Mouse (Mus musculus): Measurements from ENCODE around the gene Gjb4. TPM values are rescaled to one million over a fixed set of nuclear protein-coding genes. Genes with fewer than 3 reads are reported as not detected.

The Gjb4 gene
- polyA plus RNA-seq, 1 experiment: not detected

- no peaks in the 10 kb centered on the region for H3K36me3 ChIP-seq (ENCODE audit: control insufficient read depth, insufficient read depth, low read length)
- TF ChIP-seq CTCF (IDR thresholded peaks at IDR 0.05; ENCODE audit: extremely low read depth, insufficient read depth, insufficient read length, insufficient replicate concordance) (no peak), POLR2A (IDR thresholded peaks at IDR 0.05; ENCODE audit: low read depth, low read length) (no peak)
- WGBS: 40% methylated on average over 5 of the region's 5 CpGs
- H3K27ac ChIP-seq (ENCODE audit: insufficient read depth, low read length): no peak overlapping the region
- DNase-seq (ENCODE audit: low read depth in 1 of 2, low spot score in 2 of 2): no peak
- H3K27me3 ChIP-seq (ENCODE audit: control insufficient read depth, insufficient read depth, low read length): no peaks in the 10 kb centered on the region
- H3K4me3 ChIP-seq (ENCODE audit: extremely low read depth, insufficient read depth, insufficient read length): no peak overlapping the region
- no peaks in the 10 kb centered on the region for H3K4me1 ChIP-seq (ENCODE audit: control insufficient read depth, insufficient read depth, insufficient read length)
Observed at GRCm38 (mm10) chr4:127365433-127365832, 11.6 kb upstream of the Gjb4 start.

GRCm38 (mm10) chr4:127364431-127364830 lies 10.6 kb upstream of the Gjb4 start:
- TF ChIP-seq POLR2A (IDR thresholded peaks at IDR 0.05; ENCODE audit: low read depth, low read length): no peak
- Histone ChIP-seq H3K4me1 (ENCODE audit: control insufficient read depth, insufficient read depth, insufficient read length) (no peaks in the 10 kb centered on the region), H3K36me3 (ENCODE audit: control insufficient read depth, insufficient read depth, low read length) (no peaks in the 10 kb centered on the region), H3K4me3 (ENCODE audit: extremely low read depth, insufficient read depth, insufficient read length) (no peak overlapping the region), H3K27me3 (ENCODE audit: control insufficient read depth, insufficient read depth, low read length) (no peaks in the 10 kb centered on the region), H3K27ac (ENCODE audit: insufficient read depth, low read length) (no peak overlapping the region)
- no peak for DNase-seq (ENCODE audit: low read depth in 1 of 2, low spot score in 2 of 2)
- WGBS: 84% methylated on average over 6 of the region's 6 CpGs

- Histone ChIP-seq H3K4me3 (ENCODE audit: extremely low read depth, insufficient read depth, insufficient read length) (no peak overlapping the region), H3K36me3 (ENCODE audit: control insufficient read depth, insufficient read depth, low read length) (no peaks in the 10 kb centered on the region), H3K27me3 (ENCODE audit: control insufficient read depth, insufficient read depth, low read length) (no peaks in the 10 kb centered on the region), H3K4me1 (ENCODE audit: control insufficient read depth, insufficient read depth, insufficient read length) (no peaks in the 10 kb centered on the region), H3K27ac (ENCODE audit: insufficient read depth, low read length) (no peak overlapping the region)
- WGBS: 51% methylated on average over 4 of the region's 4 CpGs
- no peak for DNase-seq (ENCODE audit: low read depth in 1 of 2, low spot score in 2 of 2)
- TF ChIP-seq CTCF (IDR thresholded peaks at IDR 0.05; ENCODE audit: extremely low read depth, insufficient read depth, insufficient read length, insufficient replicate concordance): no peak
- TF ChIP-seq POLR2A (IDR thresholded peaks at IDR 0.05; ENCODE audit: low read depth, low read length): no peak
Observed at GRCm38 (mm10) chr4:127363331-127363730, 9.4 kb upstream of the Gjb4 start.

- no peaks in the 10 kb centered on the region for H3K36me3 ChIP-seq (ENCODE audit: control insufficient read depth, insufficient read depth, low read length)
- no peak for TF ChIP-seq POLR2A (IDR thresholded peaks at IDR 0.05; ENCODE audit: low read depth, low read length)
- no peak for TF ChIP-seq CTCF (IDR thresholded peaks at IDR 0.05; ENCODE audit: extremely low read depth, insufficient read depth, insufficient read length, insufficient replicate concordance)
- no peaks in the 10 kb centered on the region for H3K4me1 ChIP-seq (ENCODE audit: control insufficient read depth, insufficient read depth, insufficient read length)
- no peak for DNase-seq (ENCODE audit: low read depth in 1 of 2, low spot score in 2 of 2)
- H3K4me3 ChIP-seq (ENCODE audit: extremely low read depth, insufficient read depth, insufficient read length): no peak overlapping the region
- 3% methylated on average over 3 of the region's 3 CpGs for WGBS
- H3K27me3 ChIP-seq (ENCODE audit: control insufficient read depth, insufficient read depth, low read length): no peaks in the 10 kb centered on the region
- H3K27ac ChIP-seq (ENCODE audit: insufficient read depth, low read length): no peak overlapping the region
Observed at GRCm38 (mm10) chr4:127362520-127362919, 8.6 kb upstream of the Gjb4 start.

- Histone ChIP-seq H3K4me1 (ENCODE audit: control insufficient read depth, insufficient read depth, insufficient read length) (no peaks in the 10 kb centered on the region), H3K4me3 (ENCODE audit: extremely low read depth, insufficient read depth, insufficient read length) (no peak within 1 kb of the TSS), H3K27ac (ENCODE audit: insufficient read depth, low read length) (no peak within 1 kb of the TSS), H3K27me3 (ENCODE audit: control insufficient read depth, insufficient read depth, low read length) (no peaks in the 10 kb centered on the region), H3K36me3 (ENCODE audit: control insufficient read depth, insufficient read depth, low read length) (no peaks in the 10 kb centered on the region)
- TF ChIP-seq POLR2A (IDR thresholded peaks at IDR 0.05; ENCODE audit: low read depth, low read length) (no peak), CTCF (IDR thresholded peaks at IDR 0.05; ENCODE audit: extremely low read depth, insufficient read depth, insufficient read length, insufficient replicate concordance) (no peak)
- WGBS: 65% methylated on average over 5 of the region's 5 CpGs
- DNase-seq (ENCODE audit: low read depth in 1 of 2, low spot score in 2 of 2): no peak
Observed at GRCm38 (mm10) chr4:127358018-127358417, 4.1 kb upstream of the Gjb4 start, which contains the start of gene Gjb5. Gene Gjb5 (minus strand): TSS chr4:127358181.

GRCm38 (mm10) chr4:127354506-127355485 lies 915 bp upstream of the Gjb4 start:
- Histone ChIP-seq H3K4me3 (ENCODE audit: extremely low read depth, insufficient read depth, insufficient read length) (no peak overlapping the region), H3K27me3 (ENCODE audit: control insufficient read depth, insufficient read depth, low read length) (no peaks in the 10 kb centered on the region), H3K27ac (ENCODE audit: insufficient read depth, low read length) (no peak overlapping the region), H3K36me3 (ENCODE audit: control insufficient read depth, insufficient read depth, low read length) (no peaks in the 10 kb centered on the region), H3K4me1 (ENCODE audit: control insufficient read depth, insufficient read depth, insufficient read length) (no peaks in the 10 kb centered on the region)
- TF ChIP-seq CTCF (IDR thresholded peaks at IDR 0.05; ENCODE audit: extremely low read depth, insufficient read depth, insufficient read length, insufficient replicate concordance) (no peak), POLR2A (IDR thresholded peaks at IDR 0.05; ENCODE audit: low read depth, low read length) (no peak)
- WGBS: 53% methylated on average over 15 of the region's 15 CpGs
- DNase-seq (ENCODE audit: low read depth in 1 of 2, low spot score in 2 of 2): no peak

- Histone ChIP-seq H3K4me3 (ENCODE audit: extremely low read depth, insufficient read depth, insufficient read length) (no peak overlapping the region), H3K27me3 (ENCODE audit: control insufficient read depth, insufficient read depth, low read length) (no peaks in the 10 kb centered on the region), H3K36me3 (ENCODE audit: control insufficient read depth, insufficient read depth, low read length) (no peaks in the 10 kb centered on the region), H3K4me1 (ENCODE audit: control insufficient read depth, insufficient read depth, insufficient read length) (no peaks in the 10 kb centered on the region), H3K27ac (ENCODE audit: insufficient read depth, low read length) (no peak overlapping the region)
- 82% methylated on average over 1 of the region's 1 CpGs for WGBS
- no peak for DNase-seq (ENCODE audit: low read depth in 1 of 2, low spot score in 2 of 2)
- no peak for TF ChIP-seq CTCF (IDR thresholded peaks at IDR 0.05; ENCODE audit: extremely low read depth, insufficient read depth, insufficient read length, insufficient replicate concordance)
- TF ChIP-seq POLR2A (IDR thresholded peaks at IDR 0.05; ENCODE audit: low read depth, low read length): no peak
Observed at GRCm38 (mm10) chr4:127352594-127352993, 1.3 kb downstream of the Gjb4 start.

Measured in spleen, adult 2 months (tissue).